Mouse (Mus musculus): ENCODE data around the gene Lcor.

DNA sequence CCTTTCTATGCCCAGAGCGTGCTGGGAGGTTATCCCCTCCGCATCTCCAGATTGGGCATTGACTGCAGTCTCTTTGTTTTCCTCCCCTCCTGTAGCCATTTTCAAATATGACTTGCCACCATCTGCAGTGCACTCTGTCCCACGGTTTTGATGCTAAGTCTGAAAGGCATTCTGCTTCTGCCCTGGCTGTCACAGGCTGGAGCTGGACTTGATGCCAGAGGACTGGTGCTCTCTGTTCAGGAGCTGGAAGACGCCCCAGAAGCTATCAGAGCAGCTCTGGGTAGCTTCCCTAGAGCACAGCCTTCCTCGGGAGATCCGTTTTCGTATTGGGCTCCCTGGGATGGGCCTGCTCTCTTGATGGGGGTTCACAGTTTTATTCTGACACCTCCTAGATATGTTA lies 106.6 kb downstream of the Lcor start:
- TF ChIP-seq ZNF384 (IDR thresholded peaks at IDR 0.05; ENCODE audit: low read depth, low read length) (no peak), HCFC1 (IDR thresholded peaks at IDR 0.05; ENCODE audit: borderline replicate concordance, insufficient read depth, low read length) (no peak), ZC3H11A (IDR thresholded peaks at IDR 0.05; ENCODE audit: borderline replicate concordance, low read depth, low read length) (no peak), CHD2 (IDR thresholded peaks at IDR 0.05; ENCODE audit: low read depth, low read length) (no peak), MAFK (IDR thresholded peaks at IDR 0.05; ENCODE audit: insufficient read depth, low read depth, low read length) (no peak)
